In genomic region chr5:140418489-140419441, GRCm38 (mm10) we compare ENCODE assay signal across 8 mouse cellular contexts. TPM values are rescaled to one million over a fixed set of nuclear protein-coding genes. Genes with fewer than 3 reads are reported as not detected.
DNase-seq lines count a peak whose midpoint lies in the region; ATAC-seq and TF ChIP-seq lines count a peak whose summit lies in the region.

Gene Eif3b (plus strand): TSS chr5:140419328.

- H3K4me3 ChIP-seq in forebrain, embryonic 10.5 days, result peak within 1 kb of the TSS; percentile 93
- H3K4me3 ChIP-seq in heart, embryonic 15.5 days, result peak within 1 kb of the TSS; percentile 95
- peak within 1 kb of the TSS; percentile 86 to 93 for H3K4me3 ChIP-seq in liver, embryonic 14.5 days (ENCODE audit: insufficient read depth in 1 of 2, low read depth in 2 of 2, low read length in 2 of 2)
- H3K4me3 ChIP-seq in neural tube, embryonic 11.5 days (ENCODE audit: low read depth, low read length), result peak within 1 kb of the TSS; percentile 100
- peak within 1 kb of the TSS; percentile 80 for H3K4me3 ChIP-seq in stomach, postnatal 0 days (ENCODE audit: low read depth, low read length)

- peak; percentile 54; the same call in 1 of the 2 replicates for TF ChIP-seq CTCF in liver, embryonic 14.5 days (IDR thresholded peaks at IDR 0.05; ENCODE audit: low read depth)
- peak; percentile 60 for TF ChIP-seq CTCF in stomach, postnatal 0 days (IDR thresholded peaks at IDR 0.05; ENCODE audit: low read depth)

- peak; percentile 50; the same call in 1 of the 2 replicates for TF ChIP-seq EP300 in liver, embryonic 14.5 days (IDR thresholded peaks at IDR 0.05; ENCODE audit: low read depth)
- TF ChIP-seq EP300 in stomach, postnatal 0 days (optimal IDR thresholded peaks at IDR 0.05), result peak; percentile 94

- peaks cover 31% of the 10 kb centered on the region for H3K4me1 ChIP-seq in forebrain, embryonic 10.5 days
- peaks cover 20% of the 10 kb centered on the region for H3K4me1 ChIP-seq in heart, embryonic 15.5 days (replicated peaks)
- H3K4me1 ChIP-seq in liver, embryonic 14.5 days (replicated peaks; ENCODE audit: control insufficient read depth in 2 of 2, insufficient read depth in 2 of 2, low read length in 1 of 2), result peaks cover 19% of the 10 kb centered on the region in 2 experiments
- peaks cover 20% of the 10 kb centered on the region for H3K4me1 ChIP-seq in neural tube, embryonic 11.5 days (ENCODE audit: control insufficient read depth, insufficient read depth, low read length)
- no peaks in the 10 kb centered on the region; the same call in 1 of the 2 replicates for H3K4me1 ChIP-seq in stomach, postnatal 0 days (replicated peaks; ENCODE audit: control insufficient read depth, insufficient read depth)

- H3K27me3 ChIP-seq in forebrain, embryonic 10.5 days (ENCODE audit: poor library complexity, severe bottlenecking), result no peaks in the 10 kb centered on the region
- no peaks in the 10 kb centered on the region for H3K27me3 ChIP-seq in heart, embryonic 15.5 days
- H3K27me3 ChIP-seq in liver, embryonic 14.5 days (ENCODE audit: control insufficient read depth, insufficient read depth, low read length), result no peaks in the 10 kb centered on the region
- H3K27me3 ChIP-seq in neural tube, embryonic 11.5 days (ENCODE audit: control insufficient read depth, insufficient read depth, low read length), result no peaks in the 10 kb centered on the region
- H3K27me3 ChIP-seq in stomach, postnatal 0 days (ENCODE audit: control insufficient read depth, insufficient read depth, low read length), result no peaks in the 10 kb centered on the region

- H3K27ac ChIP-seq in forebrain, embryonic 10.5 days, result peak within 1 kb of the TSS; percentile 95
- H3K27ac ChIP-seq in heart, embryonic 15.5 days, result peak within 1 kb of the TSS; percentile 97
- H3K27ac ChIP-seq in liver, embryonic 14.5 days, result peak within 1 kb of the TSS; percentile 81
- H3K27ac ChIP-seq in neural tube, embryonic 11.5 days (ENCODE audit: low read depth, low read length), result peak within 1 kb of the TSS; percentile 92
- H3K27ac ChIP-seq in stomach, postnatal 0 days (replicated peaks), result peak within 1 kb of the TSS; percentile 95

- peak; percentile 87 for ATAC-seq in heart, embryonic 15.5 days (replicated peaks; ENCODE audit: insufficient number of reproducible peaks, insufficient read depth, low FRiP score, low read depth)
- ATAC-seq in liver, embryonic 14.5 days (ENCODE audit: insufficient read depth), result peak; percentile 91
- ATAC-seq in neural tube, embryonic 11.5 days (ENCODE audit: insufficient read depth, low FRiP score, low TSS enrichment), result peak; percentile 91
- peak; percentile 94 for ATAC-seq in stomach, postnatal 0 days (ENCODE audit: low FRiP score, low TSS enrichment)

- peak within 1 kb of the TSS; percentile 87 for H3K4me2 ChIP-seq in heart, embryonic 15.5 days
- H3K4me2 ChIP-seq in liver, embryonic 14.5 days (ENCODE audit: low read depth), result peak within 1 kb of the TSS; percentile 97
- peak within 1 kb of the TSS; percentile 90 for H3K4me2 ChIP-seq in neural tube, embryonic 11.5 days (ENCODE audit: low read depth)
- H3K4me2 ChIP-seq in stomach, postnatal 0 days (replicated peaks; ENCODE audit: low read depth), result peak within 1 kb of the TSS; percentile 80

- peaks cover 27% of the 10 kb centered on the region for H3K36me3 ChIP-seq in forebrain, embryonic 10.5 days (replicated peaks)
- no peaks in the 10 kb centered on the region for H3K36me3 ChIP-seq in heart, embryonic 15.5 days
- peaks cover 12% of the 10 kb centered on the region for H3K36me3 ChIP-seq in liver, embryonic 14.5 days (replicated peaks; ENCODE audit: control insufficient read depth, insufficient read depth, low read depth)
- 0 out of 2 replicates have a peak, but pooled peaks cover 2% of the 10 kb centered on the region for H3K36me3 ChIP-seq in neural tube, embryonic 11.5 days (ENCODE audit: control insufficient read depth, insufficient read depth, low read length)
- no peaks in the 10 kb centered on the region for H3K36me3 ChIP-seq in stomach, postnatal 0 days (ENCODE audit: control insufficient read depth, insufficient read depth, low read length)

- H3K9ac ChIP-seq in heart, embryonic 15.5 days, result peak within 1 kb of the TSS; percentile 94
- peak within 1 kb of the TSS; percentile 87 for H3K9ac ChIP-seq in liver, embryonic 14.5 days (replicated peaks)
- peak within 1 kb of the TSS; percentile 98 for H3K9ac ChIP-seq in neural tube, embryonic 11.5 days (ENCODE audit: low read length)
- H3K9ac ChIP-seq in stomach, postnatal 0 days (ENCODE audit: low read length), result peak within 1 kb of the TSS; percentile 94

- peaks cover 11% of the 10 kb centered on the region; the same call in 1 of the 2 replicates for H3K9me3 ChIP-seq in forebrain, embryonic 10.5 days
- no peaks in the 10 kb centered on the region for H3K9me3 ChIP-seq in heart, embryonic 15.5 days (replicated peaks)
- no peaks in the 10 kb centered on the region for H3K9me3 ChIP-seq in liver, embryonic 14.5 days (ENCODE audit: control insufficient read depth, low read length)
- no peaks in the 10 kb centered on the region for H3K9me3 ChIP-seq in neural tube, embryonic 11.5 days (ENCODE audit: control insufficient read depth, low read length)
- no peaks in the 10 kb centered on the region for H3K9me3 ChIP-seq in stomach, postnatal 0 days (ENCODE audit: control insufficient read depth, low read length)

- peak; percentile 84 to 86 for DNase-seq in CD8-positive naive resting alpha-beta T cell, adult 2 months (ENCODE audit: low read depth in 2 of 2, low spot score in 2 of 2)
- DNase-seq in c-Kit-positive CD71-negative TER-119-negative erythroid progenitor cells, embryonic 14.5 days (ENCODE audit: low read depth), result peak; percentile 81
- peak; percentile 91 for DNase-seq in forebrain, embryonic 10.5 days (ENCODE audit: extremely low spot score, low spot score)
- DNase-seq in kidney, postnatal 25 days, result peak; percentile 90 to 95
- DNase-seq in liver, embryonic 14.5 days (ENCODE audit: low read depth in 3 of 3, low spot score in 3 of 3), result peak; percentile 82 to 89 (median 85)
- peak; percentile 93 for DNase-seq in neural tube, embryonic 11.5 days (ENCODE audit: low spot score)
- peak; percentile 90 for DNase-seq in stomach, postnatal 0 days (ENCODE audit: low spot score)

- under 1% methylated on average over 65 of the region's 65 CpGs for WGBS in forebrain, embryonic 10.5 days
- WGBS in heart, embryonic 15.5 days, result under 1% methylated on average over 65 of the region's 65 CpGs
- WGBS in liver, embryonic 14.5 days (ENCODE audit: insufficient replicate concordance), result under 1% methylated on average over 65 of the region's 65 CpGs
- under 1% methylated on average over 65 of the region's 65 CpGs for WGBS in neural tube, embryonic 11.5 days
- WGBS in stomach, postnatal 0 days, result under 1% methylated on average over 65 of the region's 65 CpGs

RNA-seq across cellular contexts. Expression of gene Eif3b, which starts in this region (rescaled TPM):
- 155 and 165 TPM in 2 replicates for polyA plus RNA-seq in forebrain, embryonic 10.5 days (2016; fragmentation: Nextera tagmentation; extraction: Ambion mirVana)
- 68.9 and 97.8 TPM in 2 replicates for polyA plus RNA-seq in heart, embryonic 15.5 days (2015; fragmentation: Nextera tagmentation; extraction: Ambion mirVana)
- 50.9 and 86.8 TPM in 2 replicates for polyA plus RNA-seq in liver, embryonic 14.5 days (2012; rRNA removed)
- polyA plus RNA-seq in liver, embryonic 14.5 days (2014; fragmentation: Nextera tagmentation; extraction: Ambion mirVana), result 85.2 and 99.6 TPM in 2 replicates
- polyA plus RNA-seq in neural tube, embryonic 11.5 days (2014; fragmentation: Nextera tagmentation; extraction: Ambion mirVana), result 195 and 198 TPM in 2 replicates
- 61.8 and 66.5 TPM in 2 replicates for polyA plus RNA-seq in stomach, postnatal 0 days (2015; fragmentation: Nextera tagmentation; extraction: Ambion mirVana)

Comparison
In these comparisons a context has a peak if more than half of its experiments do, and no peak if none do; other contexts are left out.
1. Peak in every context shown above with its lines: DNase-seq, ATAC-seq, H3K4me3 ChIP-seq and H3K27ac ChIP-seq.